Mouse (Mus musculus) bone marrow, adult 2 months (tissue): ENCODE measurements around the gene Smc5. TPM values are rescaled to one million over a fixed set of nuclear protein-coding genes. Genes with fewer than 3 reads are reported as not detected.

Experiments used
- H3K27ac ChIP-seq: fragments of 200-500 bp; 2 replicates; pipeline ENCODE4 v1.5.1; 2012; ENCODE audit warnings: low read depth, mild to moderate bottlenecking, control low read depth, inconsistent platforms, low read length; ENCODE audit not compliant: control insufficient read depth, poor library complexity, insufficient read depth
- H3K4me1 ChIP-seq: fragments of 200-500 bp; 2 replicates; pipeline ENCODE4 v1.6.1; 2011; ENCODE audit warnings: low read length; ENCODE audit not compliant: control insufficient read depth, insufficient read depth
- H3K4me3 ChIP-seq: fragments of 200-500 bp; replicated peaks from 2 replicates; pipeline ENCODE3; 2011; ENCODE audit warnings: mild to moderate bottlenecking, low read depth, low read length, control low read depth; ENCODE audit not compliant: control insufficient read depth
- CTCF ChIP-seq: fragments of 200-500 bp; IDR thresholded peaks from 2 replicates; pipeline ENCODE4 v1.5.1; 2011; ENCODE audit warnings: low read length, control low read depth; ENCODE audit not compliant: control insufficient read depth, insufficient read depth
- POLR2A ChIP-seq: fragments of 200-500 bp; IDR thresholded peaks from 2 replicates; pipeline ENCODE4 v1.6.1; 2011; ENCODE audit warnings: low read depth, mild to moderate bottlenecking, control low read depth, low read length, borderline replicate concordance; ENCODE audit not compliant: control insufficient read depth
- WGBS: fragments of 180-500 bp; shearing (Covaris S2); methylation state at CpG from one replicate; pipeline ENCODE4 v1.1.7; 2018; 5-methylcytosine and 5-hydroxymethylcytosine counted together
- polyA plus RNA-seq: library from polyadenylated mRNA; stranded (reverse); fragments of >200 nt; gene quantifications from 2 replicates; pipeline ENCODE4 v1.2.4, GENCODE M21; 2011; ENCODE audit warnings: low replicate concordance; ENCODE audit not compliant: missing spikeins, insufficient read depth, insufficient read length

Smc5 gene
- polyA plus RNA-seq, 1 experiment, result 36.0 TPM

DNA sequence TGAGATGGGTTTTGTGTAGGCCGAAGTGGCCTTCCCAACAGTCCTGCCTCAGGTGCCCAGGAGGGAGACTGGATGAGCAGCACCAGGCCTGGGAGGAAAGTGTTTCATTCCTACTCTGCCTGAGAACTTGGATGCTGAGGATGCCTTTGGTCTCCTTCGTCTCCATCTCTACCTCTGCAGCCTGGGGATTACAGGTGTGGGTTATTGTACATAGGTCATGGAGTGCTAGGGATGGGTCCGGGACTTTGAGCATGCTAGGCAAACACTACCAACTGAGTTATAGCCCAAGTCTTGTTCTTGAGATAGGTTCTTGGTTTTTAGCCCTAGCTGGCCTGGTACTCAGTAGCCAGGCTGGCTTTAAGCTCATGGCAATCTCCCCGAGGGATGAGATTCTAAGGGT lies 90.2 kb downstream of the Smc5 start:
- H3K4me3 ChIP-seq, result no peak overlapping the region
- TF ChIP-seq POLR2A (no peak), CTCF (no peak)
- H3K27ac ChIP-seq, result no peak overlapping the region
- 90% methylated on average over 4 of the region's 4 CpGs for WGBS
- no peaks in the 10 kb centered on the region for H3K4me1 ChIP-seq

DNA sequence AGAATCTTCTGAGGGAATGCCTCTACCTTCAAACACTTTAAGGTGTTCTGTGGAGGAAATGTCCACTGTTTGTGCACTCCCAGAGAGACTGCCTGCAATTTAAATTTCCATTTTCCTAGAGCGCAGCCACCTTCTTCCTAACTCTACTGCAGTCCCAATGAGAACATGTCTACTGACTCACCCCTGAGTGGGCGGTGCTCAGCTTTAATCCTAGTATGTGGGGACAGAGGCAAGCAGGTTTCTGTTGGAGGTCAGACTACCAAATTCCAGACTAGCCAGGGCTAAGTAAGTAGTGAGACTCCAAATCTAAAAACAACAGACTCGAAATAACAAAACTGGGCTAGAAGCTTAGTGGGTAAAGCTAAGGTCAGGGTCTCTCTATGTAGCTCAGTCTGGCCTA lies 95.2 kb downstream of the Smc5 start:
- 89% methylated on average over 3 of the region's 3 CpGs for WGBS
- TF ChIP-seq CTCF, result no peak
- TF ChIP-seq POLR2A, result no peak

DNA sequence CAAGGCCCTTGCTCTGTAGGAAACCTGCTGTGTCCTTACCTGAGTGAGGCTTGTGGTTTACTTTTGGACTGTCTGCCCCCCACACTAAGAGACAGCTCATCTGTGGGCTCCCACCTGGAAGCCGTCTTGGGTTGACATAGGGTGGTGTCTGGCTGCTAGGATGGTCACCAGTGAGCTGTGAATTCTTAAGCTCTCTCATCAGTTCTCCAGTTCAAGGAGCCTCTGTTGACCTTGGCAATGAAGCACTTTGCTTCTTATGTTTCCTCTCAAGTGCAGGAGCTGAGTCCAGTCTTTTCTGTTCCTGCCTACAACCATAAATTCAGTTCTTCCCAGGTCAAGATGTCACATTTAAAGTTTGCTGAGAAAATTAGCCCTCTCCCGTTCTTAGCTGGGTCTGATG lies 98.2 kb downstream of the Smc5 start:
- WGBS, result 76% methylated on average over 2 of the region's 2 CpGs
- TF ChIP-seq CTCF (no peak), POLR2A (no peak)
- Histone ChIP-seq H3K4me3 (no peak overlapping the region), H3K27ac (no peak overlapping the region), H3K4me1 (no peaks in the 10 kb centered on the region)

More for the DNA sequence above, 95.2 kb downstream of the Smc5 start:
- Histone ChIP-seq H3K27ac (no peak overlapping the region), H3K4me1 (no peaks in the 10 kb centered on the region), H3K4me3 (no peak overlapping the region)

DNA sequence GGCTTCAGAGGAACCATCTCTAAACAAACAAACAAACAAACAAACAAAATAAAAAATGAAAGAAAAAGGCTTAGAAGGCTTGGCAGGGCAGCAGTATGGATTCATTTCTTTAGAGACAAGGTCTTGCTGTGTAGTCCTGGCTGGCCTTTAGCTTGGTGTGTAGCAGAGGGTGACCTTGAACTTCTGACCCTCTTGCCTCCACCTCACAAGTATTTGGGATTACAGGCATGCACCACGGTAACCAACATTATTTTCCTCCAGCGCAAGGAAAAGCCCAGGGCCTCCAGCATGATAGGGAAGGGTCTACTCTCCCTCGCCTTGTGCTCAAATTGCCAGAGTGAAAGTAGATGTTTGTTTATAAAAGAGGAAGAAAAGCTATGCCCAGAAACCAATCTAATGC lies 98.6 kb downstream of the Smc5 start:
- Histone ChIP-seq H3K4me1 (no peaks in the 10 kb centered on the region), H3K27ac (no peak overlapping the region), H3K4me3 (no peak overlapping the region)
- WGBS, result 84% methylated on average over 3 of the region's 3 CpGs
- TF ChIP-seq CTCF, result no peak
- no peak for TF ChIP-seq POLR2A

DNA sequence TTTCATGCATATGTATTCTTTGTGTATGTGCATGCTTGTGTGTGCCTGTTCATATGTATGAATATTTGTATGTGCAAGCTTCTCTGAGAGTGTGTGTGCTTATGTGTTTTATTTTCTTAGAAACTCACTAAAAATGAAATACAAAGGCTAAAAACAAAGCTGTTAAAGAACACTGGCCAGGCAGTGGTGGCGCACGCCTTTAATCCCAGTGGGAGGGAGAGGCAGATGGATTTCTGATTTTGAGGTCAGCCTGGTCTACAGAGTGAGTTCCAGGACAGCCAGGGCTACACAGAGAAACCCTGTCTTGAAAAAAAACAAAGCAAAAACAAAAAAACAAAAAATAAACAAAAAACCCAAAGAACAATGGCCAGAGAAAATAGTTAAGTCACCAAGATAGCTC lies 102.6 kb downstream of the Smc5 start:
- 86% methylated on average over 2 of the region's 2 CpGs for WGBS
- no peak overlapping the region for H3K4me3 ChIP-seq
- no peak overlapping the region for H3K27ac ChIP-seq
- H3K4me1 ChIP-seq, result no peaks in the 10 kb centered on the region
- no peak for TF ChIP-seq POLR2A

DNA sequence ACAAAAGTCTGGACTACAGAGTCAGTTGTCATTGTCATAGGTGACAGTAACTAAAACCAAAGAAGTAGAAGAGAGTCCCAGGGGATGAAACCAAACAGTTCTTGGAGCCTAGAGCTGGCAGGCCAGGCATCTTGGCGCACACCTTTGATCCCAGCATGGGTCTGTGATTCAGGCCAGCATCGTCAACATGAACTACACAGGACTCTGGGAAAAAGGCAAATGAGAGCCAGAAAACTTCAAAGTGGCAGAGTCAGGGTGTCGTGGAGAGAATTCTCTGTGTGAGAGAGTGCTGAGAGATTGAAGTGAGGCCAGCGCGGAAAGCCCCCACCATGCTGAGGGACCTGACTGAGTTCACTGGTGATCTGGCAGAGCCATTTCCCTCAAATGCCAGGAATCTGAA lies 103.2 kb downstream of the Smc5 start:
- Histone ChIP-seq H3K4me1 (no peaks in the 10 kb centered on the region), H3K4me3 (no peak overlapping the region), H3K27ac (no peak overlapping the region)
- WGBS, result 88% methylated on average over 5 of the region's 5 CpGs
- TF ChIP-seq POLR2A, result no peak
- TF ChIP-seq CTCF, result no peak

DNA sequence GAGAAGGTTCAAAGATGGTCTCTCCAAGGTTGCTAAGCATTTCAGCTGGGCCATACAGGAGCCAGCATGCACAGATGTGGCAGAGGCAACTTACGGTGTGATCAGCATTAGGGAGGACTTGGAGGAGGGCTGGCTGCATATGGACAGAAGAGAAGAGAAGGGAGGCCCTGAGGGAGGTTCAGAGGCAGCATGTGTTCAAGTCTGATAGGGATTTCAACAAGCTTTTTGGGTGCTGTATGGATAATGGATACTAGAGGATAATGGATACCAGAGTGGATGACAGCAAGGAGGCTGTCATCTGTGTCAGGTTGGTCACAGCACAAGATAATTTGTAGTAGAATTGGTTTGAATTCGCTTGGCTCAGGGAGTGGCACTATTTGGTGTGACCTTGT lies 104.0 kb downstream of the Smc5 start:
- TF ChIP-seq CTCF (no peak), POLR2A (no peak)
- no peak overlapping the region for H3K27ac ChIP-seq
- no peak overlapping the region for H3K4me3 ChIP-seq
- H3K4me1 ChIP-seq, result no peaks in the 10 kb centered on the region
- WGBS, result 85% methylated on average over 2 of the region's 2 CpGs

DNA sequence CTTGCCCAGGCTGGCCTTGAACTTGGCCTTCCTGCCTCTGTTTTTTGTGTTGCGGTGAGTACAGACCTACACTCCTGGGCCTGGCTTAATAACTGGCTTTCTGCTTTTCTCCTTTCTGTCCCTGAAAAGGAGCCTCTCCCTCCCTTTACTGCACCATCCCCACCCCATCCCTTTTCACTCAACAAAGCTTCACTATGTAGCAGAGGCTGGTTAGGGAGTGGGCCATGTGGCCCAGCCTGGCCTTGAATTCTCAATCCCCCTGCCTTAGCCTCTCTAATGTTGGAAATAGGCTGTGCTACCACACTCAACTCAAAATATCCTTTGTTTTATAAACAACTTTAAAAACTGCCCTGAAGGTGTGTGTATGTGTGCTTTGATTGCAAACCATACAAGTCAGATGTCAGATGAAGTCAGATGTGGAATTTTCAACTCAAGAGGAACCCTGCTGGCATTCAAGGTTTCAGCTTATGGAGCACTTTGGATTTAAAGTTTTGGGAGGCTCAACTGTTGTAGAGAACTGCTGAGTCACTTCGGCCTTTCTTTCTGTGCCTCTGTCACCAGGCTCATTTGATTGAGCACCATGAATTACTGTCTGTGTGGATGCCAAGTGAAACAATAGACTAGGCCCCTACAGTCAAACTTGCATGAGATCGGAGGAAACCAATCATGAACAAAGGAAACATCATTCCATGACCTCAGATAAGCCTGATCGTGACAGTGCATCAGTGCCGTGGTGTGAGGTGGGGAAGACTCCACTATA lies 104.6 kb downstream of the Smc5 start:
- TF ChIP-seq POLR2A (no peak), CTCF (no peak)
- H3K4me3 ChIP-seq, result no peak overlapping the region
- H3K4me1 ChIP-seq, result no peaks in the 10 kb centered on the region
- H3K27ac ChIP-seq, result no peak overlapping the region
- WGBS, result 82% methylated on average over 5 of the region's 5 CpGs
